Mouse (Mus musculus): ENCODE measurements around the gene Zfp335. TPM values are rescaled to one million over a fixed set of nuclear protein-coding genes. Genes with fewer than 3 reads are reported as not detected.

Gene Zfp335
- polyA plus RNA-seq (2012) = 51.0 and 59.7 TPM in 2 replicates

GRCm38 (mm10) chr2:164911086-164912048 lies at the start of gene Zfp335:
Gene Zfp335 (minus strand): TSS chr2:164911757.

GRCm38 (mm10) chr2:164960716-164961441 lies 49.3 kb upstream of the Zfp335 start, which contains the start of gene Slc12a5:
Gene Slc12a5 (plus strand): TSS chr2:164960802.

GRCm38 (mm10) chr2:164940140-164940830 lies 28.7 kb upstream of the Zfp335 start, which contains the start of gene Mmp9:
Gene Mmp9 (plus strand): TSS chr2:164940780.

GRCm38 (mm10) chr2:164879228-164879567 lies 32.4 kb downstream of the Zfp335 start, which contains the start of gene Pcif1:
Gene Pcif1 (plus strand): TSS chr2:164879304.

GRCm38 (mm10) chr2:164857101-164857821 lies 54.3 kb downstream of the Zfp335 start, which contains the start of gene Pltp:
Gene Pltp (minus strand): TSS chr2:164857711.

Other genes with a start within 250 kb of the Zfp335 start
- not detected in 2 replicates for gene Wfdc11, start 237.7 kb downstream of the Zfp335 start, polyA plus RNA-seq (2012)
- not detected in 2 replicates for gene Wfdc13, start 226.7 kb downstream of the Zfp335 start, polyA plus RNA-seq (2012)
- gene Spint4, start 213.3 kb downstream of the Zfp335 start, polyA plus RNA-seq (2012) = not detected in 2 replicates
- gene Spint5, start 196.5 kb downstream of the Zfp335 start, polyA plus RNA-seq (2012) = not detected in 2 replicates
- not detected in 2 replicates for gene Wfdc3, start 165.8 kb downstream of the Zfp335 start, polyA plus RNA-seq (2012)
- 90.1 and 113 TPM in 2 replicates for gene Dnttip1, start 165.8 kb downstream of the Zfp335 start, polyA plus RNA-seq (2012)
- 64.0 and 94.6 TPM in 2 replicates for gene Ube2c, start 141.9 kb downstream of the Zfp335 start, polyA plus RNA-seq (2012)
- not detected in 2 replicates for gene Tnnc2, start 131.8 kb downstream of the Zfp335 start, polyA plus RNA-seq (2012)
- 5.4 and 5.6 TPM in 2 replicates for gene Snx21, start 125.9 kb downstream of the Zfp335 start, polyA plus RNA-seq (2012)
- 62.8 and 69.5 TPM in 2 replicates for gene Acot8, start 106.9 kb downstream of the Zfp335 start, polyA plus RNA-seq (2012)
- gene Zswim3, start 106.7 kb downstream of the Zfp335 start, polyA plus RNA-seq (2012) = 0.36 and 0.44 TPM in 2 replicates
- 20.6 and 27.7 TPM in 2 replicates for gene Zswim1, start 89.1 kb downstream of the Zfp335 start, polyA plus RNA-seq (2012)
- 0.21 and 0.23 TPM in 2 replicates for gene Spata25, start 83.2 kb downstream of the Zfp335 start, polyA plus RNA-seq (2012)
- gene Ctsa, start 78.9 kb downstream of the Zfp335 start, polyA plus RNA-seq (2012) = 364 and 538 TPM in 2 replicates
- 3.5 and 4.1 TPM in 2 replicates for gene Neurl2, start 78.3 kb downstream of the Zfp335 start, polyA plus RNA-seq (2012)
- gene Pltp, start 54.0 kb downstream of the Zfp335 start, polyA plus RNA-seq (2012) = 0.16 and 0.51 TPM in 2 replicates
- 144 and 161 TPM in 2 replicates for gene Pcif1, start 32.5 kb downstream of the Zfp335 start, polyA plus RNA-seq (2012)
- gene Mmp9, start 29.0 kb upstream of the Zfp335 start, polyA plus RNA-seq (2012) = 6.3 and 27.6 TPM in 2 replicates
- gene Slc12a5, start 49.0 kb upstream of the Zfp335 start, polyA plus RNA-seq (2012) = 0.61 and 1.1 TPM in 2 replicates
- 33.9 and 36.3 TPM in 2 replicates for gene Ncoa5, start 123.1 kb upstream of the Zfp335 start, polyA plus RNA-seq (2012)
- 0.12 and 0.43 TPM in 2 replicates for gene Cd40, start 143.9 kb upstream of the Zfp335 start, polyA plus RNA-seq (2012)
- not detected in 2 replicates for gene 1700025C18Rik, start 179.0 kb upstream of the Zfp335 start, polyA plus RNA-seq (2012)

All from megakaryocyte-erythroid progenitor cell, adult 5 weeks (primary cell).